Mouse (Mus musculus): Measurements from ENCODE around the gene Psmc5.

GRCm38 (mm10) chr11:106256775-106257174 is 821 bp downstream of the Psmc5 start:
- TF ChIP-seq CHD2 (IDR thresholded peaks at IDR 0.05; ENCODE audit: low read depth, low read length) (no peak), MAFK (IDR thresholded peaks at IDR 0.05; ENCODE audit: insufficient read depth, low read depth, low read length) (no peak), ZC3H11A (IDR thresholded peaks at IDR 0.05; ENCODE audit: borderline replicate concordance, low read depth, low read length) (no peak)

Data from ES-E14 (cell line).